Mouse (Mus musculus) lung, postnatal 0 days (tissue): ENCODE results near the gene Ccdc181. TPM values are rescaled to one million over a fixed set of nuclear protein-coding genes. Genes with fewer than 3 reads are reported as not detected.
A peak's percentile ranks its signal among the peaks of the same experiment; 100 is the strongest.
"Not testable (repeated sequence)": the region's sequence is repeated elsewhere in the genome, so short reads cannot be mapped to it uniquely, and the experiment has no call there.

Experiments used
- ATAC-seq: fragments of 200-750 bp; cut with Nextera tagmentation; 2 replicates; pipeline ENCODE4 v1.8.0; 2017; ENCODE audit warnings: moderate library complexity
- DNase-seq: peaks from one replicate; pipeline ENCODE4 v3.0.0-alpha.2; 2016; ENCODE audit warnings: low spot score
- H3K27ac ChIP-seq: fragments of 300-500 bp; sonication (generic); 2 replicates; pipeline ENCODE4 v1.5.1; 2014; ENCODE audit warnings: antibody characterized with exemption, mild to moderate bottlenecking, low read length, mixed read lengths
- H3K27me3 ChIP-seq: fragments of 300-500 bp; sonication (generic); replicated peaks from 2 replicates; pipeline ENCODE4 v1.6.1; 2014; ENCODE audit warnings: low read length, mixed read lengths; ENCODE audit not compliant: insufficient read depth
- H3K36me3 ChIP-seq: fragments of 300-500 bp; sonication (generic); 2 replicates; pipeline ENCODE4 v1.6.1; 2014; ENCODE audit warnings: low read length, mixed read lengths; ENCODE audit not compliant: insufficient read depth
- H3K4me1 ChIP-seq: fragments of 300-500 bp; sonication (generic); 2 replicates; pipeline ENCODE4 v1.6.1; 2014; ENCODE audit warnings: antibody characterized with exemption, low read depth, low read length, mixed read lengths; ENCODE audit not compliant: insufficient read depth
- H3K4me2 ChIP-seq: fragments of 300-500 bp; sonication (generic); replicated peaks from 2 replicates; pipeline ENCODE4 v1.6.1; 2014; ENCODE audit warnings: low read depth, mild to moderate bottlenecking, low read length, moderate library complexity, mixed read lengths
- H3K4me3 ChIP-seq: fragments of 300-500 bp; sonication (generic); 2 replicates; pipeline ENCODE4 v1.5.1; 2014; ENCODE audit warnings: low read depth, low read length
- H3K9ac ChIP-seq: fragments of 300-500 bp; sonication (generic); replicated peaks from 2 replicates; pipeline ENCODE4 v1.6.1; 2014; ENCODE audit warnings: low read depth, mild to moderate bottlenecking
- H3K9me3 ChIP-seq: fragments of 300-500 bp; sonication (generic); 2 replicates; pipeline ENCODE4 v1.6.1; 2016; ENCODE audit warnings: low read length, mixed read lengths
- CTCF ChIP-seq: IDR thresholded peaks from 2 replicates; pipeline ENCODE4 v1.5.1; 2016; ENCODE audit warnings: antibody characterized with exemption, mild to moderate bottlenecking
- EP300 ChIP-seq: IDR thresholded peaks from 2 replicates; pipeline ENCODE4 v1.6.1; 2016; ENCODE audit warnings: antibody characterized with exemption, mild to moderate bottlenecking, control low read depth
- WGBS: fragments of 180-500 bp; shearing (Covaris S2); extraction: QIAGEN DNeasy Blood & Tissue Kit; methylation state at CpG from one replicate; pipeline ENCODE4 v1.1.7; 2014; 5-methylcytosine and 5-hydroxymethylcytosine counted together
- polyA plus RNA-seq: library from polyadenylated mRNA; unstranded; fragments of >200 nt; fragmentation: Nextera tagmentation; extraction: Ambion mirVana; gene quantifications from 2 replicates; pipeline ENCODE4 v1.2.1, GENCODE M21; 2015

The Ccdc181 gene
- polyA plus RNA-seq, result 14.4 and 19.3 TPM in 2 replicates

DNA sequence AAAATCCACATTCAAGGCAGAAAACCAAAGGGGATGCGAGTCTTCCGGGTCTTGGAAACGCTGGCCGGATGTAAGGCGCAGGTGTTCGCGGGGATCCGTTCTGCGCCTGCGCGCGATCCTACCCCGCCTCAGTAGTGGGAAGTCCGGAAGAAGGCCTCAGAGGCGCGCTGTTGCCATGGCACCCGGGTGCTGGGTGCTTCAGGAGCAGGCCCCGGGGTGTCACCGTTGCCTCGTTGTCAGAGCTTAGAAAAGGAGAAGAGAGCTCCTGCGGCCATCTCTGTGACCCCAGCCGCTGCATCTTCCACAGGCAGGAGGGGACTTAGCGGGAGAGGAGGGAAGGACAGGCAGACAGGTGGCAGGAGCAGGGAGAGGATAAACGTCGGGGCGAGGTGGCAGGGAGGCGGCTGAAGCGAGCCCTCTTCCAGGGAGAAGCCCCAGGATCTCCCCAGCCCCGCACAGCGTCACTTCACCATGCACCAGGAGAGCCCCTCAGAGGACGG lies at the start of gene Ccdc181:
Ccdc181 (plus strand) TSS at position 131 of the 500 bp plus-strand sequence.
- no peaks in the 10 kb centered on the region; the same call in 1 of the 2 replicates for H3K4me1 ChIP-seq
- H3K27me3 ChIP-seq, result no peaks in the 10 kb centered on the region
- peak within 1 kb of the TSS; percentile 43 for H3K4me3 ChIP-seq
- DNase-seq (peak; percentile 95), ATAC-seq (peak; percentile 100)
- peak within 1 kb of the TSS; percentile 75 for H3K4me2 ChIP-seq
- H3K27ac ChIP-seq, result 0 out of 2 replicates have a peak within 1 kb of the TSS, but pooled peaks have one; percentile 15
- H3K36me3 ChIP-seq, result no peaks in the 10 kb centered on the region
- under 1% methylated on average over 31 of the region's 31 CpGs for WGBS
- TF ChIP-seq EP300 (no peak), CTCF (0 out of 2 replicates have a peak, but pooled peaks have one; percentile 2)
- H3K9me3 ChIP-seq, result no peaks in the 10 kb centered on the region
- peak within 1 kb of the TSS; percentile 34; the same call in 1 of the 2 replicates for H3K9ac ChIP-seq

DNA sequence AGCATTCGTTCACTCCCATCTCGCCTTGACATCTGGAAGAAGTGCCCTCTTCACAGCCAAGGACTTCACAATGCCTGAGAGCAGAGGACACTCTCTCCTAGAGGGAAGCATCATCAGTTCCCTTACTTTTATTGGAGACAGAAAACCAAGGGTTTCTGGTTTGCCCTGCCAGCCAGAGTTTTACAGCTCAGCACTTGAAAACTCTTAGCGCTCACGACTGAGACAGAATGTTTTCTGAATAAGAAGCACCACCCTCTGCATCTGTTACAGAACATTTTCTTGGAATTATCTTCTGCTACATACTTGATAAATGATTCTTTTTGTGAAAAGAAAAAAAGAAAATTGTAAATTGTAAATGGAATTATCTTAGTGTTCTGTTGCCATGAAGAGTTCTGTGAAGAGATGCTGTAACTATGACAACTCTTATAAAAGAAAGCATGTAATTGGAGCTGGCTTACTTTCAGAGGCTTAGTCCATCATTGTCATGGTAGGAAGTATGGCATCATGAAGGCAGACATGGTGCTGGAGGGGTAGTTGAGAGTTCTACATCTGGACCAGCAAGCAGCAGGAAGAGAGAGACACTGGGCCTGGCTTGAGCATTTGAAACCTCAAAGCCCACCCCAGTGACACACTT lies 43.3 kb upstream of the Ccdc181 start:
- H3K4me3 ChIP-seq, H3K9me3 ChIP-seq, H3K27me3 ChIP-seq, H3K36me3 ChIP-seq, ATAC-seq, H3K4me2 ChIP-seq, H3K4me1 ChIP-seq, H3K9ac ChIP-seq, H3K27ac ChIP-seq, DNase-seq: not testable (repeated sequence)
- 73% methylated on average over 2 of the region's 4 CpGs for WGBS

DNA sequence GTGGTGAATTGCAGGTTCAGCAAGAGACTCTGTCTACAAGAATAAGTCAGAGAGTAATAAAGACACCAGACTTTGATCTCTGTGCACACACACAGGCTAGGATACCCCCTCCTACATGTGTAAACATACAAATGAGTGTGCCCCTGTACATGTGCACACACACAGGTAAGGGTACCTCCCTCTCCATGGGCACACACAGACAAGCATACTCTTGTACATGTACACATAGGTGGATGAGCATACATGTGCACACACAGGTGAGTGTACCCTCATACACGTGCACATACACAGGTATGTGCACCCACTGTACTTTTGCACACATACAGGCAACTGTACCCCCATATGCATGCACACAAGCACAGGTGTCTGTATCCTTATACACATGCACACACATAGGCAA lies 41.9 kb upstream of the Ccdc181 start:
- H3K9ac ChIP-seq, result no peak overlapping the region
- no peaks in the 10 kb centered on the region for H3K4me1 ChIP-seq
- H3K4me2 ChIP-seq, result no peak overlapping the region
- TF ChIP-seq CTCF, result no peak
- no peak for TF ChIP-seq EP300
- no peak overlapping the region for H3K27ac ChIP-seq
- no peaks in the 10 kb centered on the region for H3K36me3 ChIP-seq
- H3K27me3 ChIP-seq, result no peaks in the 10 kb centered on the region
- ATAC-seq (no peak), DNase-seq (no peak)
- no peak overlapping the region for H3K4me3 ChIP-seq
- 60% methylated on average over 1 of the region's 1 CpGs for WGBS
- H3K9me3 ChIP-seq, result no peaks in the 10 kb centered on the region

DNA sequence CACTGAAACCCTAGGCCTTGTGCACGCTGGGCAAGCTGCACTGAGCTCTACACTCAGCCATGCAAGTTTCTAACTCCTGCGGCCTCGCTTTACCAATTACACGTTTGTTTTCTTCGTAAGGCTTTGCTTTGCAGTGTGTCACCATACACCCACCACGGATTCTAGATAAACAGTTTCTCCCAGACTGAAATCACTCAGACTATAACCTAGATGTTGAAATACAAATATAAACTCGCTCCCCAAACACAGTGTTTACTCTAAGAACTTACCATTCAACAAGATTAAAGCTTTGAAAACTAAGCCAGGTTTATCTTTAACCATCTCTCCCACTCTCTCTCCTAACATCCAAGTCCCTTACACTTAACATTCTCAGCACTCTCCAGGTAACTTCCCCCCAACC lies 40.3 kb upstream of the Ccdc181 start:
- no peaks in the 10 kb centered on the region for H3K9me3 ChIP-seq
- no peaks in the 10 kb centered on the region for H3K27me3 ChIP-seq
- no peak overlapping the region for H3K4me2 ChIP-seq
- ATAC-seq (no peak), DNase-seq (no peak)
- H3K4me1 ChIP-seq, result no peaks in the 10 kb centered on the region
- TF ChIP-seq CTCF (no peak), EP300 (no peak)
- no peaks in the 10 kb centered on the region for H3K36me3 ChIP-seq
- H3K27ac ChIP-seq, result no peak overlapping the region
- H3K4me3 ChIP-seq, result no peak overlapping the region
- WGBS, result 36% methylated on average over 7 of the region's 7 CpGs
- no peak overlapping the region for H3K9ac ChIP-seq

GRCm38 (mm10) chr1:164236078-164236477 lies 39.3 kb upstream of the Ccdc181 start:
- H3K4me3 ChIP-seq, result no peak overlapping the region
- ATAC-seq (no peak), DNase-seq (no peak)
- H3K4me1 ChIP-seq, result no peaks in the 10 kb centered on the region
- no peaks in the 10 kb centered on the region for H3K27me3 ChIP-seq
- TF ChIP-seq EP300 (no peak), CTCF (no peak)
- H3K9ac ChIP-seq, result no peak overlapping the region
- H3K36me3 ChIP-seq, result no peaks in the 10 kb centered on the region
- H3K27ac ChIP-seq, result no peak overlapping the region
- H3K9me3 ChIP-seq, result no peaks in the 10 kb centered on the region
- WGBS, result 47% methylated on average over 7 of the region's 7 CpGs
- H3K4me2 ChIP-seq, result no peak overlapping the region

- no peak overlapping the region for H3K4me3 ChIP-seq
- no peaks in the 10 kb centered on the region for H3K9me3 ChIP-seq
- no peak overlapping the region for H3K9ac ChIP-seq
- no peaks in the 10 kb centered on the region for H3K27me3 ChIP-seq
- H3K36me3 ChIP-seq, result no peaks in the 10 kb centered on the region
- 77% methylated on average over 2 of the region's 2 CpGs for WGBS
- H3K4me2 ChIP-seq, result no peak overlapping the region
- DNase-seq (no peak), ATAC-seq (no peak)
- TF ChIP-seq EP300 (no peak), CTCF (no peak)
- H3K27ac ChIP-seq, result no peak overlapping the region
- no peaks in the 10 kb centered on the region for H3K4me1 ChIP-seq
These were observed 33.9 kb upstream of the Ccdc181 start for GRCm38 (mm10) chr1:164241494-164241893.
